20 mouse cellular contexts compared by ENCODE assay signal in the genomic region with DNA sequence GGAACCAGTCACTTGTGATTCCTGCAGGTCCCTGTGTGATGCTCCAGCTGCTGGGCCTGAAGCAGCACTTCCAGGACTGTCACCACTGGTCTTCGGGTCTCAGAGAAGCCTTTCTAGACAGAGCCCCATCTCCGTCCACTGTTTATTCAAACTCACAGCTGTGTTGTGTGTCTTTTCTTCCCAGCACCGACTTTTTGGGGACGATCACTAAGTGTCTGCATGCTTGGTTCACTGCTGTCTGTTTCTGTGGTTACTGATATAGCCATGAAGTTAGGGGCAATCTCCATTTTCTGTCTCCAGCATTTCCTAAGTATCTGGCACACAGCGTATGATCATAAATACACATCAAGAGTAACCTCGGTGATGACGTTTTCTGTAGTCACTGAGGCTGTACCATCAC.
DNase-seq lines count a peak whose midpoint lies in the region; ATAC-seq and TF ChIP-seq lines count a peak whose summit lies in the region.
"Had no signal": no experiment of that assay in that cellular context is flagged by ENCODE, and none has a peak within 500 bp of the region (broad histone marks: within the 10 kb centered on the region; RNA-seq: fewer than 3 reads in every experiment).

No protein-coding gene starts in this region.

- 0 out of 2 replicates have a peak, but pooled peaks have one; percentile 7 for ATAC-seq in lung, embryonic 14.5 days (ENCODE audit: insufficient read depth)
- ATAC-seq in stomach, embryonic 14.5 days (ENCODE audit: insufficient number of reproducible peaks, insufficient read depth, low FRiP score, low read depth): no peak
- ATAC-seq in stomach, postnatal 0 days (ENCODE audit: low FRiP score, low TSS enrichment): no peak
- ATAC-seq in neural tube, embryonic 12.5 days (ENCODE audit: low FRiP score, low read depth): no peak

- H3K9me3 ChIP-seq in lung, embryonic 14.5 days (ENCODE audit: low read depth, low read length): no peaks in the 10 kb centered on the region
- no peaks in the 10 kb centered on the region for H3K9me3 ChIP-seq in stomach, embryonic 14.5 days (ENCODE audit: control insufficient read depth, low read depth, low read length)
- no peaks in the 10 kb centered on the region for H3K9me3 ChIP-seq in stomach, postnatal 0 days (ENCODE audit: control insufficient read depth, low read length)
- H3K9me3 ChIP-seq in neural tube, embryonic 12.5 days: no peaks in the 10 kb centered on the region
- H3K9me3 ChIP-seq: liver, embryonic 13.5 days; megakaryocyte, embryonic 14.5 days had no signal

- H3K27me3 ChIP-seq in lung, embryonic 14.5 days (ENCODE audit: insufficient read depth, low read length): no peaks in the 10 kb centered on the region
- H3K27me3 ChIP-seq in stomach, embryonic 14.5 days (ENCODE audit: control insufficient read depth, insufficient read depth, low read length): no peaks in the 10 kb centered on the region
- no peaks in the 10 kb centered on the region for H3K27me3 ChIP-seq in stomach, postnatal 0 days (ENCODE audit: control insufficient read depth, insufficient read depth, low read length)
- H3K27me3 ChIP-seq in neural tube, embryonic 12.5 days (replicated peaks): no peaks in the 10 kb centered on the region
- H3K27me3 ChIP-seq in heart, adult 2 months (ENCODE audit: control insufficient read depth, insufficient read depth, low read length): no peaks in the 10 kb centered on the region
- H3K27me3 ChIP-seq: liver, embryonic 13.5 days had no signal

- no peaks in the 10 kb centered on the region for H3K79me2 ChIP-seq in heart, adult 2 months (replicated peaks; ENCODE audit: control insufficient read depth, insufficient read depth, low read length)

- H3K4me1 ChIP-seq in lung, embryonic 14.5 days (ENCODE audit: insufficient read depth): peaks cover 16% of the 10 kb centered on the region
- peaks cover 13% of the 10 kb centered on the region for H3K4me1 ChIP-seq in stomach, embryonic 14.5 days (ENCODE audit: control insufficient read depth, insufficient read depth, low read length)
- peaks cover 4% of the 10 kb centered on the region; the same call in 1 of the 2 replicates for H3K4me1 ChIP-seq in stomach, postnatal 0 days (replicated peaks; ENCODE audit: control insufficient read depth, insufficient read depth)
- H3K4me1 ChIP-seq in neural tube, embryonic 12.5 days: peaks cover 47% of the 10 kb centered on the region
- H3K4me1 ChIP-seq in heart, adult 2 months (ENCODE audit: control insufficient read depth, insufficient read depth, low read length): peaks cover 4% of the 10 kb centered on the region

- H3K4me2 ChIP-seq in lung, embryonic 14.5 days: no peak overlapping the region
- no peak overlapping the region for H3K4me2 ChIP-seq in stomach, embryonic 14.5 days (replicated peaks; ENCODE audit: low read depth, low read length)
- H3K4me2 ChIP-seq in stomach, postnatal 0 days (replicated peaks; ENCODE audit: low read depth): no peak overlapping the region
- no peak overlapping the region for H3K4me2 ChIP-seq in neural tube, embryonic 12.5 days (replicated peaks)
- H3K4me2 ChIP-seq: heart, embryonic 11.5 days; liver, embryonic 13.5 days had no signal

- WGBS in lung, embryonic 14.5 days: 30% methylated on average over 7 of the region's 7 CpGs
- WGBS in stomach, embryonic 14.5 days: 46% methylated on average over 7 of the region's 7 CpGs
- 46% methylated on average over 7 of the region's 7 CpGs for WGBS in stomach, postnatal 0 days
- 28% methylated on average over 7 of the region's 7 CpGs for WGBS in neural tube, embryonic 12.5 days
- 86% methylated on average over 7 of the region's 7 CpGs for WGBS in heart, adult 2 months

- no peak for TF ChIP-seq CTCF in lung, embryonic 14.5 days (IDR thresholded peaks at IDR 0.05; ENCODE audit: low read depth)
- no peak for TF ChIP-seq CTCF in stomach, postnatal 0 days (IDR thresholded peaks at IDR 0.05; ENCODE audit: low read depth)
- no peak for TF ChIP-seq CTCF in heart, adult 2 months (IDR thresholded peaks at IDR 0.05)

- intact Hi-C loops in heart, adult 2 months (cut with DNase I): no loop called here

- no peaks in the 10 kb centered on the region for H3K36me3 ChIP-seq in lung, embryonic 14.5 days (ENCODE audit: insufficient read depth)
- no peaks in the 10 kb centered on the region for H3K36me3 ChIP-seq in stomach, embryonic 14.5 days (ENCODE audit: control insufficient read depth, insufficient read depth, low read length)
- no peaks in the 10 kb centered on the region for H3K36me3 ChIP-seq in stomach, postnatal 0 days (ENCODE audit: control insufficient read depth, insufficient read depth, low read length)
- no peaks in the 10 kb centered on the region for H3K36me3 ChIP-seq in neural tube, embryonic 12.5 days
- H3K36me3 ChIP-seq in heart, adult 2 months (ENCODE audit: control insufficient read depth, insufficient read depth, low read length): no peaks in the 10 kb centered on the region
- H3K36me3 ChIP-seq: liver, embryonic 13.5 days had no signal

- TF ChIP-seq POLR2A in heart, adult 2 months (IDR thresholded peaks at IDR 0.05; ENCODE audit: insufficient read depth, low read depth, low read length): no peak

- no peak overlapping the region for H3K4me3 ChIP-seq in lung, embryonic 14.5 days (ENCODE audit: low read depth, low read length)
- no peak overlapping the region for H3K4me3 ChIP-seq in stomach, embryonic 14.5 days (ENCODE audit: low read depth, low read length)
- no peak overlapping the region for H3K4me3 ChIP-seq in stomach, postnatal 0 days (ENCODE audit: low read depth, low read length)
- H3K4me3 ChIP-seq in neural tube, embryonic 12.5 days: no peak overlapping the region
- H3K4me3 ChIP-seq in heart, adult 2 months: no peak overlapping the region
- H3K4me3 ChIP-seq: gastrocnemius, adult 2 months; liver, embryonic 13.5 days; megakaryocyte, embryonic 14.5 days had no signal

- no peak overlapping the region for H3K27ac ChIP-seq in lung, embryonic 14.5 days (ENCODE audit: low read depth)
- H3K27ac ChIP-seq in stomach, embryonic 14.5 days (ENCODE audit: low read length): peak overlapping the region; percentile 52; the same call in 1 of the 2 replicates
- H3K27ac ChIP-seq in stomach, postnatal 0 days (replicated peaks): no peak overlapping the region
- H3K27ac ChIP-seq in neural tube, embryonic 12.5 days: peak overlapping the region; percentile 3; the same call in 1 of the 2 replicates
- no peak overlapping the region for H3K27ac ChIP-seq in heart, adult 2 months
- H3K27ac ChIP-seq: gastrocnemius, adult 2 months; liver, embryonic 13.5 days had no signal

- peak; percentile 52 for DNase-seq in lung, embryonic 14.5 days
- no peak for DNase-seq in lung, adult 18-20 months
- DNase-seq in stomach, postnatal 0 days (ENCODE audit: low spot score): no peak
- no peak for DNase-seq in thymus, postnatal 4 days
- no peak for DNase-seq in heart, adult 2 months
- DNase-seq: adrenal gland, adult 2 months; cerebellum, adult 2 months; cerebellum, postnatal 36 days; gastrocnemius, adult 2 months; heart, postnatal 10 days; kidney, adult 2 months; kidney, postnatal 25 days; liver, embryonic 13.5 days; lung, postnatal 14 days; retina, postnatal 1 day; thymus, postnatal 14 days had no signal

- no peak for TF ChIP-seq EP300 in stomach, postnatal 0 days (optimal IDR thresholded peaks at IDR 0.05)
- TF ChIP-seq EP300 in heart, adult 2 months (IDR thresholded peaks at IDR 0.05; ENCODE audit: insufficient read depth, low read depth, low read length): no peak

- H3K9ac ChIP-seq in lung, embryonic 14.5 days: no peak overlapping the region
- no peak overlapping the region for H3K9ac ChIP-seq in stomach, embryonic 14.5 days (replicated peaks; ENCODE audit: low read depth, low read length)
- no peak overlapping the region for H3K9ac ChIP-seq in stomach, postnatal 0 days (ENCODE audit: low read length)
- H3K9ac ChIP-seq in neural tube, embryonic 12.5 days: no peak overlapping the region
- no peak overlapping the region for H3K9ac ChIP-seq in heart, adult 2 months (ENCODE audit: low read depth, low read length)
- H3K9ac ChIP-seq: liver, embryonic 13.5 days had no signal

Comparison
In these comparisons a context has a peak if more than half of its experiments do, and no peak if none do; other contexts are left out.
1. H3K27ac ChIP-seq: peak in stomach, embryonic 14.5 days (single experiment) and neural tube, embryonic 12.5 days (single experiment); none in lung, embryonic 14.5 days (single experiment), stomach, postnatal 0 days (single experiment) and heart, adult 2 months (single experiment).